Mouse (Mus musculus): ENCODE results near the gene Sox21.

DNA sequence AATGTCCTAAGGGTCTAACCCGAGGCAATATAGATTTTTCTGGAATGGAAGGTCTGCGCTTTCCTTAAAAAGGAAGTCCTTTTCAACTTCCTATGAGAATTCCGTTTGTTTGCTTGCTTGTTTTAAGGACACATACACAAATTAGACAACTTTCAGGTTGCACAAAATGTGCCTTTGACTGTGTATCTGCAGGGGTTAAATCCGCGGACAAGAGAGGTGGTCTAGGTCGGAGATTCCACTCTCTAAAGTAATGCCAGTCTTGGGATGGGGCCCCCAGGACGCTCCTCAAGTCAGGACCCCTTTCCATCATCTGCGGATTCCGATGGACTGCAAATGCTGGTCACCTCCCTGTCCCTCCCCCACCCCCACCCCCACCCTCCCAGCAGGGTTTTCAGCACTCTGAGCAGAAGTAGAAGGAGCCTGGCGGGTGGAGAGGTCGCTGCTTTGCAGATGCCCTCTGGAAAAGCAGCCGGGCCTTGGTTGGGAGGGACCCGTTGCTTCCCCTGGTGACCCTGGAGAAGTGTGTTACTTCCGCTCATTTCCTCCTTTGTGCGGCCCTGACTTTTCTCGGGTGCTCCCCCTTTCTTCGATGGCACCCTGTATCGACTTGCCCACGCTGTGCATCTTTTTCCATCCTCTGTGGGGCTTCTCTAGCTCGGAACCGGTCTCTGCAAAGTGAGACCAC, 10.2 kb downstream of the Sox21 start:
- TF ChIP-seq CTCF (IDR thresholded peaks at IDR 0.05; ENCODE audit: control insufficient read depth, insufficient read depth, insufficient read length) (no peak), MYOG (IDR thresholded peaks at IDR 0.05; ENCODE audit: control insufficient read depth, extremely low read depth, insufficient read length) (no peak), USF1 (IDR thresholded peaks at IDR 0.05; ENCODE audit: low read depth) (no peak), MYOD1 (IDR thresholded peaks at IDR 0.05; ENCODE audit: control insufficient read depth, insufficient read length, low read depth) (no peak), CEBPB (IDR thresholded peaks at IDR 0.05; ENCODE audit: low read depth) (no peak), MAX (IDR thresholded peaks at IDR 0.05) (no peak)

Data from C2C12 (cell line).